Mouse (Mus musculus) bone marrow, adult 2 months (tissue): ENCODE data around the gene Alcam. TPM values are rescaled to one million over a fixed set of nuclear protein-coding genes. Genes with fewer than 3 reads are reported as not detected.

Source experiments
- H3K27ac ChIP-seq: fragments of 200-500 bp; 2 replicates; pipeline ENCODE4 v1.5.1; 2012; ENCODE audit warnings: low read depth, mild to moderate bottlenecking, control low read depth, inconsistent platforms, low read length; ENCODE audit not compliant: control insufficient read depth, poor library complexity, insufficient read depth
- H3K4me1 ChIP-seq: fragments of 200-500 bp; 2 replicates; pipeline ENCODE4 v1.6.1; 2011; ENCODE audit warnings: low read length; ENCODE audit not compliant: control insufficient read depth, insufficient read depth
- H3K4me3 ChIP-seq: fragments of 200-500 bp; replicated peaks from 2 replicates; pipeline ENCODE3; 2011; ENCODE audit warnings: mild to moderate bottlenecking, low read depth, low read length, control low read depth; ENCODE audit not compliant: control insufficient read depth
- CTCF ChIP-seq: fragments of 200-500 bp; IDR thresholded peaks from 2 replicates; pipeline ENCODE4 v1.5.1; 2011; ENCODE audit warnings: low read length, control low read depth; ENCODE audit not compliant: control insufficient read depth, insufficient read depth
- POLR2A ChIP-seq: fragments of 200-500 bp; IDR thresholded peaks from 2 replicates; pipeline ENCODE4 v1.6.1; 2011; ENCODE audit warnings: low read depth, mild to moderate bottlenecking, control low read depth, low read length, borderline replicate concordance; ENCODE audit not compliant: control insufficient read depth
- WGBS: fragments of 180-500 bp; shearing (Covaris S2); methylation state at CpG from one replicate; pipeline ENCODE4 v1.1.7; 2018; 5-methylcytosine and 5-hydroxymethylcytosine counted together
- polyA plus RNA-seq: library from polyadenylated mRNA; stranded (reverse); fragments of >200 nt; gene quantifications from 2 replicates; pipeline ENCODE4 v1.2.4, GENCODE M21; 2011; ENCODE audit warnings: low replicate concordance; ENCODE audit not compliant: missing spikeins, insufficient read depth, insufficient read length

Gene Alcam
- polyA plus RNA-seq, 1 experiment: 4.0 TPM

- WGBS: 81% methylated on average over 11 of the region's 11 CpGs
- no peaks in the 10 kb centered on the region for H3K4me1 ChIP-seq
Observed at GRCm38 (mm10) chr16:52433189-52433588, 20.7 kb downstream of the Alcam start.

GRCm38 (mm10) chr16:52432072-52432471 lies 21.8 kb downstream of the Alcam start:
- Histone ChIP-seq H3K4me3 (no peak overlapping the region), H3K4me1 (no peaks in the 10 kb centered on the region), H3K27ac (no peak overlapping the region)
- 71% methylated on average over 1 of the region's 1 CpGs for WGBS
- TF ChIP-seq POLR2A (no peak), CTCF (no peak)

More at GRCm38 (mm10) chr16:52433189-52433588, 20.7 kb downstream of the Alcam start:
- TF ChIP-seq POLR2A (no peak), CTCF (no peak)
- H3K27ac ChIP-seq: no peak overlapping the region
- H3K4me3 ChIP-seq: no peak overlapping the region

- no peaks in the 10 kb centered on the region for H3K4me1 ChIP-seq
- TF ChIP-seq CTCF (no peak), POLR2A (no peak)
- WGBS: 42% methylated on average over 2 of the region's 2 CpGs
- H3K4me3 ChIP-seq: no peak overlapping the region
- no peak overlapping the region for H3K27ac ChIP-seq
Observed at GRCm38 (mm10) chr16:52431590-52431989, 22.3 kb downstream of the Alcam start.

DNA sequence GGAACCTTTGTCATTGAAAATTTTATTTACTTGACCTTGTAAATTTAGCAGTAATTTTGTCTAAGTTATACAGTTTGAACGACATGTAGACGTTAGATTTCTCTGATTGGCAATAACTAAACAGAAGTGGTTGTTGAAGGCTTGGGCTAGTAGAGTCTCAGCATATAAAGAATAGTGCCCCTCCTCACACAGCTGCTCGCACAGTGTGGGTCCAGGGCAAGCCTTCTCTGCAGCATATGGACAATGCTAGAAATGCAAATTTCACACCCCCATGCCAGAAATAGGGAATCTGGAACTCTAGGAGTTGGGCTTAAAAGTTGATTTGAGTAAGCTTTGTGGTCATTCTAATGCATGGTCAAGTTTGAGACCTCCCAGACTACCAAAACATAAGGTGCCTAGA lies 23.8 kb downstream of the Alcam start:
- H3K4me1 ChIP-seq: no peaks in the 10 kb centered on the region
- TF ChIP-seq CTCF: no peak
- no peak for TF ChIP-seq POLR2A
- 80% methylated on average over 3 of the region's 3 CpGs for WGBS
- H3K4me3 ChIP-seq: no peak overlapping the region
- H3K27ac ChIP-seq: no peak overlapping the region

GRCm38 (mm10) chr16:52429661-52430060 lies 24.2 kb downstream of the Alcam start:
- TF ChIP-seq CTCF (no peak), POLR2A (no peak)

DNA sequence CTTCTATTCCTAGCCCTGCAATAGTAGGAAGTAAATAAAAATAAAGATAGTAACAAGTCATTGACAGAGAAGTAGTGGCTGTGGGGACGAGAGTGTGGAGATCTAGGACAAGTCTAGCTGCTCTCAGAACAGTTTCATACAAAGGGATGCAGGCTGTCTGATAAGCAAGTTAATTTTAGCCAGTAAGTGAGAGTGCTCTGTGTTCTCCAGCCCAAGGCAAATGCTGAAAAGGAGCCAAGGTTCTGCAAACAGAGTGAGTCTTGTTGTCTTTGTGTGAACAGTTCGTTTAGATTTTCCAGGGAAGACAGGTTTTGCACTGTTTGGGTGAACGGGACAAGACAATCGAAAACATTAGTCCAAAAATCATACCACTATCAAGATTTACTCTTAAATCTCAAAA lies 25.4 kb downstream of the Alcam start:
- WGBS: 68% methylated on average over 4 of the region's 4 CpGs
- Histone ChIP-seq H3K4me1 (no peaks in the 10 kb centered on the region), H3K27ac (no peak overlapping the region), H3K4me3 (no peak overlapping the region)
- no peak for TF ChIP-seq POLR2A
- no peak for TF ChIP-seq CTCF

More at GRCm38 (mm10) chr16:52429661-52430060, 24.2 kb downstream of the Alcam start:
- Histone ChIP-seq H3K4me3 (no peak overlapping the region), H3K4me1 (no peaks in the 10 kb centered on the region), H3K27ac (no peak overlapping the region)

- no peak overlapping the region for H3K4me3 ChIP-seq
- peaks cover 2% of the 10 kb centered on the region; the same call in 1 of the 2 replicates for H3K4me1 ChIP-seq
- WGBS: 26% methylated on average over 5 of the region's 5 CpGs
- H3K27ac ChIP-seq: no peak overlapping the region
- TF ChIP-seq POLR2A: no peak
- no peak for TF ChIP-seq CTCF
Observed at GRCm38 (mm10) chr16:52418568-52419158, 35.2 kb downstream of the Alcam start.

GRCm38 (mm10) chr16:52417982-52418381 lies 35.9 kb downstream of the Alcam start:
- Histone ChIP-seq H3K27ac (no peak overlapping the region), H3K4me3 (no peak overlapping the region), H3K4me1 (peaks cover 2% of the 10 kb centered on the region; the same call in 1 of the 2 replicates)
- TF ChIP-seq CTCF: no peak
- TF ChIP-seq POLR2A: no peak
- 48% methylated on average over 5 of the region's 5 CpGs for WGBS

- H3K4me3 ChIP-seq: no peak overlapping the region
- no peak overlapping the region for H3K27ac ChIP-seq
- TF ChIP-seq POLR2A (no peak), CTCF (no peak)
- 15% methylated on average over 7 of the region's 7 CpGs for WGBS
- peaks cover 2% of the 10 kb centered on the region; the same call in 1 of the 2 replicates for H3K4me1 ChIP-seq
Observed at GRCm38 (mm10) chr16:52417146-52417545, 36.7 kb downstream of the Alcam start.
